Mouse (Mus musculus) brown adipose tissue, adult 24 weeks (tissue): ENCODE results near the gene Fgfr1op2. TPM values are rescaled to one million over a fixed set of nuclear protein-coding genes. Genes with fewer than 3 reads are reported as not detected.

ENCODE experiments used
- H3K27ac ChIP-seq: fragments of 200-500 bp; replicated peaks from 2 replicates; pipeline ENCODE4 v1.5.1; 2012; ENCODE audit warnings: low read depth, mild to moderate bottlenecking, low read length
- H3K4me1 ChIP-seq: fragments of 200-500 bp; 2 replicates; pipeline ENCODE4 v1.6.1; 2012; ENCODE audit warnings: low read length, mixed read lengths; ENCODE audit not compliant: control insufficient read depth, insufficient read depth, insufficient read length
- H3K4me3 ChIP-seq: fragments of 200-500 bp; 2 replicates; pipeline ENCODE4 v1.5.1; 2012; ENCODE audit warnings: low read depth, mild to moderate bottlenecking, low read length, moderate library complexity; ENCODE audit not compliant: insufficient read depth
- polyA plus RNA-seq: library from polyadenylated mRNA; stranded (reverse); fragments of >200 nt; gene quantifications from 2 replicates; pipeline ENCODE4 v1.2.4, GENCODE M21; 2012; ENCODE audit not compliant: missing spikeins, insufficient read depth, insufficient read length

Gene Fgfr1op2
- polyA plus RNA-seq, 1 experiment = 135 TPM

DNA sequence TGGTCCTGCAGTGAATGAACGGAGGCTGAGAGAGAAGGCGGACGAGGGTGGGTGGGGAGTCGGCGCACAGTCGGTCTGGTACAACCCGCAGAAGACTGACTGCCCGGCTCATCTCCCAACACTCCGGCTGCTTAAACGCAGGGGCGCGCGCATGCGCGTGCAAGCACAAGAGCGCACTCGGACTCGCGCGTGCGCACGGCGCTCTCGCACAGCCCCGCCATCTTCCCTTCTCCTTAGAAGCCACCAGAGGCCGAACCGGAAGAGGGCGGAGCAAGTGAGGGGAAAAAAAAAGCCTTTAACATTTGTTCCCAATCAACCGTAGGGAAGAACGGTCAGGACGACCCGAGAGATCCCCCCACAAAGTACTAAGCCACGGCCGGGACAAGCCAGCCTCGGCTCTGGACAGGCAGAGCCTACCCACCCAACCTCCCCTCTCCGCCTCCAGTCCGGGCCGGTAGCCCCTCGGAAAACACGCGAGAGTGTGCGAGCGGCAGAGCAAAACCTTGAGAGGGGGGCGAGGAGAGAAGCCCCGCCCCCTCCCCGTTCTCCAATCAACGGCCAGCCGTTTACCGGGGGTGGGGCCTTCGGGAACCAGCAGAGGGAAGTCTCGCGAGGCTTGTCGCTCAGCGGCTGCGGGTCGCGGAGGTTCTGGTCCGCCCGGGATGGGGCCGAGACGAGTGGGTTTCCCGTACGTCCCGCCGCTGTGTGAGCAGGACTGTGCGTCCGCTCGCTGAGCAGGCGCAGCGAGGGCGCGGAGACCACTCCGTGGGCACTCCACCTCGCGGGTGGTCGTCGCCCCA lies 507 bp downstream of the Fgfr1op2 start, which contains the start of gene Ints13:
Gene Ints13, minus strand, starts transcription at position 526 of the 800 bp plus-strand sequence.
- Histone ChIP-seq H3K27ac (peak within 1 kb of the TSS; percentile 96), H3K4me1 (peaks cover 3% of the 10 kb centered on the region; the same call in 1 of the 2 replicates), H3K4me3 (peak within 1 kb of the TSS; percentile 87)

GRCm38 (mm10) chr6:146578111-146578531 lies 1.1 kb downstream of the Fgfr1op2 start:
- peak overlapping the region; percentile 87 for H3K4me3 ChIP-seq
- H3K4me1 ChIP-seq = peaks cover 3% of the 10 kb centered on the region; the same call in 1 of the 2 replicates
- H3K27ac ChIP-seq = peak overlapping the region; percentile 89

DNA sequence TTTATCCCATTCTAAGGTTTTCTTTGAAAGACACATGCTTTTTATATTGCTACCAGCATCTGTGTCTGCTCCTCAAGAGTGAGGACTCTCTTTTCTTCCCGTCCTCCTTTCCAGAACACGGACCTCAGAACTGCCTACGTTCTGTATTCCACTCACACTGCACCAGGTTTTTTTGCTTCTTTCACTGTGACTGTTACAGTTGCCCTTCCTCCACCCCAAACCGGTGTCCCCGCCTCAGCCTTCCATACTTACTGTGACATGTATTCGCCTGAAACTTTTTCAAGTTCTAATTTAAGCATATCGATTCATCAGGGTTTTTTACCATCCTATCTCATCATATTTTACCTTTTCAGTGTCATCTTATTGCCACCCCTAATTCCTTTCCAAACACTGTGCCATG lies 1.6 kb downstream of the Fgfr1op2 start:
- peak overlapping the region; percentile 87 for H3K4me3 ChIP-seq
- peak overlapping the region; percentile 89 for H3K27ac ChIP-seq
- peaks cover 3% of the 10 kb centered on the region; the same call in 1 of the 2 replicates for H3K4me1 ChIP-seq

- Histone ChIP-seq H3K27ac (no peak overlapping the region), H3K4me3 (no peak overlapping the region), H3K4me1 (peaks cover 3% of the 10 kb centered on the region; the same call in 1 of the 2 replicates)
These were observed 3.5 kb downstream of the Fgfr1op2 start for GRCm38 (mm10) chr6:146580381-146580926.

DNA sequence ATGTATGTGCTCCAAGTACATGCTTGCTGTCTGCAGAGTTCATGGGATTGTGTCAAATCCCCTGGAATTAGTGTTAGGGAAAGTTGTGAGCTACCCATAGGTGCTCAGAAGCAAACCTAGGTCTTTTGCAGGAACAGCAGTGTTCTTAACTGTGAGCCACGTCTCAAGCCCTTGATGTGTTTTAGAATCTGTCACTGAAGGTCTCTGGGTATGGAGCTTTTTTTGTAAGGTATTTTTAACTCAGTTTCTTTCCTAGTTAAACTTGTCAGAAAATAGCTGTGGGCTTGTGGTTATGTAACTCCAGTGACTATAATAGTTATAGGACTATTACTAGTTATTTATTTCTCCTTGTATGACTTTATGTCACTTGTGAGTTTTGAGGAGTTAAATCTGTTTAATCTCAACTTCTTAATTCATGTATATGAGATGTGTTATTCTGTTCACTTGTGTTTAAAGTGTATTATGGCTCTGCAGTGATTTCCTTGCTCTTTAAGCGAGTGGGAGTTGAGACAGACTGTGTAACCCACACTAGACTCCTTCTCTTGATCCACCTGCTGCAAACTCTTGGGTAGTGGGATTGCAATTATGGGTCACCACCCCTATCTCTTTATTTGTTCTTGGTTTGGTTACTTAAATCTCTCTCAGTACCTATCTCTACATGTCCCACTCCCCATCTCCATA lies 6.5 kb downstream of the Fgfr1op2 start:
- Histone ChIP-seq H3K4me1 (peaks cover 3% of the 10 kb centered on the region; the same call in 1 of the 2 replicates), H3K4me3 (no peak overlapping the region), H3K27ac (no peak overlapping the region)

GRCm38 (mm10) chr6:146585134-146585533 lies 8.1 kb downstream of the Fgfr1op2 start:
- Histone ChIP-seq H3K4me3 (no peak overlapping the region), H3K4me1 (peaks cover 3% of the 10 kb centered on the region; the same call in 1 of the 2 replicates), H3K27ac (no peak overlapping the region)

DNA sequence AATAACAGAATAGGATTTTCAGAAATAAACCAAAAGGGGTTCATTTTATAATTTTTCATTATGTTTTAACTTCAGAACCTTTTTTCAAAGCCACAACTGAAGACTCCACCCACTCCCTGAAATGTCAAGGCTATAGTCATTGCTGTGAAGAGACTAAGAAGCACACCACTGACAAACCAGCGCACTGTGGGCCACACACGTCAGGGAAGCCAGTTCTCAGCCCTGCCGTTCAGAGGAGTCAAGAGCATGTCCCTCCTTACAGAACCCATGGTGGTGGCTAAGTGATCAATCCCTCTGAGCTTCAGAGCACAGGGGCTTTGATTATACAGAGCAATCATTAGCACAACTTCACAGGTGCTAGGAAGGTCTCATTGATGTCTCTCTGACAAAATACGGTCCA lies 25.6 kb downstream of the Fgfr1op2 start:
- H3K4me3 ChIP-seq = no peak overlapping the region
- H3K27ac ChIP-seq = no peak overlapping the region
- H3K4me1 ChIP-seq = no peaks in the 10 kb centered on the region

GRCm38 (mm10) chr6:146603651-146604050 lies 26.6 kb downstream of the Fgfr1op2 start:
- Histone ChIP-seq H3K4me3 (no peak overlapping the region), H3K27ac (no peak overlapping the region)

DNA sequence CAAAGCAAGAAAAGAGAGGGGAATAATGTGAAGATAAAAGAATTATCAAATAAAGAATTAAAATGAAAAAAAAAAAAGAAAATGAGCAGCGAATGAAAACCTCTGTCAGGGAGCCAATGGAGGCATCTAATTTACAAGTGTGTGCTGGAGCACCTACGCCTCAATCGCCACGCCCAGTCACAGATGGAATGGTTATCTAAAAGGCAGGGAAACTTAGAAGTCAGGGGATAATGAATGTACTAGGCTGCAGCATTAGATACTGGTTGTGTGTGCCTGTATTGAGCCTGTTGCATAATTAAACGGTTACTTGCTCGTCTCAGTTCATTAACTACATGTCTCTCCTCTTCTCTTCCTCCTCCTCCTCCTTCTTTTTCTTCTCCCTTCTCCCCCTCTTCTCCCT lies 34.4 kb downstream of the Fgfr1op2 start:
- Histone ChIP-seq H3K27ac (no peak overlapping the region), H3K4me1 (no peaks in the 10 kb centered on the region), H3K4me3 (no peak overlapping the region)

More at GRCm38 (mm10) chr6:146603651-146604050, 26.6 kb downstream of the Fgfr1op2 start:
- no peaks in the 10 kb centered on the region for H3K4me1 ChIP-seq

DNA sequence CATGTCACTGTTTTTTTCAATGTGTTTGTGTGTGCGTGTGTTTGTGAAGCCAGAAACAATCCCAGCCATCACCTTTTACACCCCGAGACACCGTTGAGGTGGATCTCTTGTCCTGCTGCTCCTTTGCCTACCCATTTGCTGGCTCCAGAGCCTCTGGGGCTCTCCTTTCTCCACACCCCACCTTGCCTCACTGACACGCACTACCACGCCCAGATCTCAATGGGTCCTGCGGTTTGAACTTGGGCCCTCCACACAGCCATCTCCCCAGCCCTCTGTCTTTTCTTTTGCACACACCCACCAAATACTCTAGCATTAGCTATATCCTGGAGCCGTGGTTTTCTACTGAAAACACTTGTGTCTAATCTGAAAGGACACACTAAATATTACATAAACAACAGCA lies 34.9 kb downstream of the Fgfr1op2 start:
- no peak overlapping the region for H3K4me3 ChIP-seq
- H3K27ac ChIP-seq = no peak overlapping the region
- no peaks in the 10 kb centered on the region for H3K4me1 ChIP-seq

GRCm38 (mm10) chr6:146612736-146613135 lies 35.7 kb downstream of the Fgfr1op2 start:
- Histone ChIP-seq H3K4me3 (no peak overlapping the region), H3K27ac (no peak overlapping the region), H3K4me1 (no peaks in the 10 kb centered on the region)

DNA sequence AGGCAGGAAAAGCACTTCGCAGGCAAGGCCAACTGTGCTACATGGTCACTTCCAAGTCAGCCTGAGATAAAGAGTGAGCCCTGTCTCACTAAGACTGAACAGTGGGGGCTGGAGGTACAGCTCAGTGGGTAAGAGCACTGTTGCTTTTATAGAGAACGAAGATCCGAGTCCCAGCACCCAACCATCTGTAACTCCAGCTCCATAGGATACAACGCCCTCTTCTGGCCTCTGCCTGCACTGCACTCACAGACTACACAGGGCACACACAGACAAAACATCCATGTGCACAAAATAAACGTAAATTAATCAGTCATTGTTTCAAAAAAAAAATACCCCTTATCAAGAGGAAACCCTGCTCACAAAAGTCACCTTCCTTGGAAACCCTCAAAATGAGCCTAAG lies 36.9 kb downstream of the Fgfr1op2 start:
- H3K27ac ChIP-seq = no peak overlapping the region
- no peak overlapping the region for H3K4me3 ChIP-seq
- H3K4me1 ChIP-seq = no peaks in the 10 kb centered on the region

DNA sequence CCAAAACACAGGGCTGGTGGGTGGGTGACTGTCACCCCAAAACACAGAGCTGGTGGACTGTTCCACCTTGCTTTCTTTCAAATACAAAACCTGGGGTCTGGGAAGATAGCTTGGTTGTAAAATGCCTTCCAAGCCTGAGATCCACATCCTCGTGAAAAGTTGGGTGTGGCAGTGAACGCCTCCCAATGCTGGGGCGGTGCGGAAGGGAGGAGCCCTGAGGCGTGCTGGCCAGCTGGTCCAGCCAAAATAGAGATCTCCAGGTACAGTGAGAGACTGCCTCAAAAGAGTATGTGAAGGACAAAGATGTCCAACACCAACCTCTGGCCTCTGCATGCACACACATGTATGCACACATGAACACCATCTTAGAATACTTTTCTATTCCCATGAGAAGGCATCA lies 37.5 kb downstream of the Fgfr1op2 start:
- H3K27ac ChIP-seq = no peak overlapping the region
- no peaks in the 10 kb centered on the region for H3K4me1 ChIP-seq
- H3K4me3 ChIP-seq = no peak overlapping the region

DNA sequence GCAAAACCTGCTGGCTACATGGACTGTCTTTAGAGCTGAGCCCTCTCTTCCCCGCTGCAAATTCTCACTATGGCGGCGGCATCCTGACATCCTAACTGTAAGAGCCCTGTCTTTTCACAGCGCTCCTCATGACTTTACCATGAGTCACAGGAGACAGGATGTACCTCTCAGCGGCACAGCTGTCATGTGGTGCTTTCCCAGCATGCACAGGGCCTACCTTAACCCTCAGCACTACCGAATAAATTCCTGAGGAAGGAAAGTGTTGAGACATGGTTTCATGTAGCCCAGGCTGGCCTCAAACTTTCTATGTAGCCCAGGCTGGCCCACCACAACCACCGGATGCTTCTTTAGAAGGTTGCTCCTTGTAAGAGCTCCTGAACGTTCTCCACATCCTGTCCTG lies 38.9 kb downstream of the Fgfr1op2 start:
- H3K27ac ChIP-seq = no peak overlapping the region
- no peaks in the 10 kb centered on the region for H3K4me1 ChIP-seq
- H3K4me3 ChIP-seq = no peak overlapping the region

DNA sequence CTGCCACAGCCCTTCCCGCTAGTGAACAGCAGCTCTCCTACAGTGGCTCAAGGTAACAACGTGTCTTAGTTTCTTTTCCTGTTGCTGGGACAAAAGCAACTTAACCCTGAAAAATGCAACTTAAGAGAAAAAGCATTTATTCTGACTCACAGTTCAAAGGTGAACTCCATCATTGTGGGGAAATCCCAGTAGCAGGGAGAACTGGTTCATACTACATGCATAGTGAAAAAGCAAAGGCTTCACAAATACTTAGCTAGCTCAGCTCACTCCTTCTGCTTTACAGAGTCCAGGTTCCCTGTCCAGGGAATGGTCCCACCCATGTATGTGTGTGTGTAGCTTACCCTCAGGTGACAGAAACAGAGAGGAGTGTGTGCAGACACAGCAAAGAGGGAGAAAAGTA lies 39.7 kb downstream of the Fgfr1op2 start:
- H3K4me1 ChIP-seq = no peaks in the 10 kb centered on the region
- H3K4me3 ChIP-seq = no peak overlapping the region

More for the DNA sequence above, 39.7 kb downstream of the Fgfr1op2 start:
- H3K27ac ChIP-seq = no peak overlapping the region
